Mouse (Mus musculus): ENCODE measurements around the gene Frat1. TPM values are rescaled to one million over a fixed set of nuclear protein-coding genes. Genes with fewer than 3 reads are reported as not detected.

Frat1 gene
- polyA plus RNA-seq, 1 experiment: 7.7 TPM

- H3K4me3 ChIP-seq (ENCODE audit: insufficient read depth, low read length): no peak overlapping the region
- H3K4me1 ChIP-seq (ENCODE audit: control insufficient read depth, insufficient read depth, low read length): peaks cover 8% of the 10 kb centered on the region
- no peak overlapping the region for H3K27ac ChIP-seq (ENCODE audit: insufficient read depth, low read depth, low read length)
- TF ChIP-seq CTCF (IDR thresholded peaks at IDR 0.05; ENCODE audit: low read depth, low read length): no peak
- no peak for TF ChIP-seq POLR2A (IDR thresholded peaks at IDR 0.05; ENCODE audit: borderline replicate concordance, low read depth, low read length)
Measured at GRCm38 (mm10) chr19:41838808-41839207, 9.0 kb downstream of the Frat1 start.

GRCm38 (mm10) chr19:41839685-41840084, 9.9 kb downstream of the Frat1 start:
- H3K4me1 ChIP-seq (ENCODE audit: control insufficient read depth, insufficient read depth, low read length): peaks cover 8% of the 10 kb centered on the region
- H3K27ac ChIP-seq (ENCODE audit: insufficient read depth, low read depth, low read length): no peak overlapping the region
- no peak for TF ChIP-seq POLR2A (IDR thresholded peaks at IDR 0.05; ENCODE audit: borderline replicate concordance, low read depth, low read length)
- TF ChIP-seq CTCF (IDR thresholded peaks at IDR 0.05; ENCODE audit: low read depth, low read length): no peak
- no peak overlapping the region for H3K4me3 ChIP-seq (ENCODE audit: insufficient read depth, low read length)

GRCm38 (mm10) chr19:41841105-41841750, 11.5 kb downstream of the Frat1 start:
- TF ChIP-seq CTCF (IDR thresholded peaks at IDR 0.05; ENCODE audit: low read depth, low read length): no peak
- TF ChIP-seq POLR2A (IDR thresholded peaks at IDR 0.05; ENCODE audit: borderline replicate concordance, low read depth, low read length): no peak
- H3K4me1 ChIP-seq (ENCODE audit: control insufficient read depth, insufficient read depth, low read length): peaks cover 13% of the 10 kb centered on the region
- H3K4me3 ChIP-seq (ENCODE audit: insufficient read depth, low read length): no peak overlapping the region
- H3K27ac ChIP-seq (ENCODE audit: insufficient read depth, low read depth, low read length): no peak overlapping the region

DNA sequence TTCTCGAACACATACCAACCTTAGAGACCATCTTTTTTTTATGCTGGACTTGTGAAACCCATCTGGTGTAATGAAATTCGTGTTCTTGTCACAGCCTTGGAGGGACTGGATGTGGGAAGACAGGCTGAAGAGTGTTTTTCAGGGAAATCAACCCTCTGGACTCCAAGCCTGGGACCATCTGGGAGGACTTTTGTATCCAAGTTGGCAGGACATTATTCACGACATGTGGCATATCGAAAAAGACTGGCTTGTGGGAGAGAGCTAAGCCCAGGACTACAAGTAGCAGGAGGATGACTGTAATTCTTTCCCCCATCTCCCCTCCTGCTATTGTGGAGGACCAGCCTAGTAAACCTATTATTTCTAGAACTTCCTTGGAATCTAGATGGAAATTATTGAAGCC, 12.4 kb downstream of the Frat1 start:
- peaks cover 13% of the 10 kb centered on the region for H3K4me1 ChIP-seq (ENCODE audit: control insufficient read depth, insufficient read depth, low read length)
- TF ChIP-seq CTCF (IDR thresholded peaks at IDR 0.05; ENCODE audit: low read depth, low read length) (no peak), POLR2A (IDR thresholded peaks at IDR 0.05; ENCODE audit: borderline replicate concordance, low read depth, low read length) (no peak)
- no peak overlapping the region for H3K27ac ChIP-seq (ENCODE audit: insufficient read depth, low read depth, low read length)
- no peak overlapping the region for H3K4me3 ChIP-seq (ENCODE audit: insufficient read depth, low read length)

- no peak overlapping the region for H3K4me3 ChIP-seq (ENCODE audit: insufficient read depth, low read length)
- no peak for TF ChIP-seq CTCF (IDR thresholded peaks at IDR 0.05; ENCODE audit: low read depth, low read length)
- no peak for TF ChIP-seq POLR2A (IDR thresholded peaks at IDR 0.05; ENCODE audit: borderline replicate concordance, low read depth, low read length)
- H3K27ac ChIP-seq (ENCODE audit: insufficient read depth, low read depth, low read length): no peak overlapping the region
- peaks cover 13% of the 10 kb centered on the region for H3K4me1 ChIP-seq (ENCODE audit: control insufficient read depth, insufficient read depth, low read length)
Measured at GRCm38 (mm10) chr19:41842706-41843105, 12.9 kb downstream of the Frat1 start.

- Histone ChIP-seq H3K4me3 (ENCODE audit: insufficient read depth, low read length) (no peak overlapping the region), H3K27ac (ENCODE audit: insufficient read depth, low read depth, low read length) (no peak overlapping the region), H3K4me1 (ENCODE audit: control insufficient read depth, insufficient read depth, low read length) (peaks cover 13% of the 10 kb centered on the region)
- TF ChIP-seq CTCF (IDR thresholded peaks at IDR 0.05; ENCODE audit: low read depth, low read length) (no peak), POLR2A (IDR thresholded peaks at IDR 0.05; ENCODE audit: borderline replicate concordance, low read depth, low read length) (no peak)
Measured at GRCm38 (mm10) chr19:41844345-41844744, 14.6 kb downstream of the Frat1 start.

DNA sequence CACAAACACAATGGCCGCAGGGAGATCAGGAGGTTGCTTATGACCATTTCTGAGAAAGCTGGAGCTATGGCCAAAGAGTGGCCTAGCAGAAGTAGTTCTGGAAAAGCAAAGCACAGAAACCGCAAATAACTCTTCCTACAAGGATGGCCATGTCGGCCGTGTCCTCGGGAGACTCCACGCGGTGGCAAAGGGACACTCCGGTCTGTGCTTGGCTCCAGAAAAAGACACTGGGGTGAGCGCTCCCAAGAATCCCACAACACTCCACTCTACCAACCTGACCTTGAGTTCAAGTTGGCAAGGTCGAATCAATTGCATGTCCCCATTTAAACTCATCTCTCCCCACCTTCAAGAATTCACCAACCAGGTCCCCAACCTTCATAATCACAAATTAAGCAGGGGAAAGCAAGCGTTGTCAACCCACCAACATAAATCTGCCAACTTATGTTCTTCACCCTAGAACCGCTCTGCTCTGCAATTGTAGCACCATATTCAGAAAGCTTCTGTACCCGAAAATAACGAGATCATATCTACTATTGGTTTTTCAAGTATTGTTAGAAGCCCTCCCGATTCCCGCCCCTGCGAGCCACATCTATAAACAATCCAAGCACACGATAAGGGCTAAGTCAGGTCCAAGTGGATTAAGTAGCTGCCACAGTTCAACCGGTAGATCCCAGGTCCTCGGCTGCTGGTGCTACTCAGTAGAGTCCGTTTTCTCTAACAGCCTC, 16.8 kb downstream of the Frat1 start:
- H3K27ac ChIP-seq (ENCODE audit: insufficient read depth, low read depth, low read length): peak overlapping the region; percentile 97; the same call in 1 of the 2 replicates
- TF ChIP-seq POLR2A (IDR thresholded peaks at IDR 0.05; ENCODE audit: borderline replicate concordance, low read depth, low read length) (no peak), CTCF (IDR thresholded peaks at IDR 0.05; ENCODE audit: low read depth, low read length) (no peak; the same call in 1 of the 2 replicates)
- H3K4me3 ChIP-seq (ENCODE audit: insufficient read depth, low read length): peak overlapping the region; percentile 91
- peaks cover 16% of the 10 kb centered on the region for H3K4me1 ChIP-seq (ENCODE audit: control insufficient read depth, insufficient read depth, low read length)

GRCm38 (mm10) chr19:41847091-41847581, 17.4 kb downstream of the Frat1 start:
- peak overlapping the region; percentile 97; the same call in 1 of the 2 replicates for H3K27ac ChIP-seq (ENCODE audit: insufficient read depth, low read depth, low read length)
- peak overlapping the region; percentile 91 for H3K4me3 ChIP-seq (ENCODE audit: insufficient read depth, low read length)
- TF ChIP-seq POLR2A (IDR thresholded peaks at IDR 0.05; ENCODE audit: borderline replicate concordance, low read depth, low read length): no peak
- TF ChIP-seq CTCF (IDR thresholded peaks at IDR 0.05; ENCODE audit: low read depth, low read length): no peak
- H3K4me1 ChIP-seq (ENCODE audit: control insufficient read depth, insufficient read depth, low read length): peaks cover 16% of the 10 kb centered on the region

DNA sequence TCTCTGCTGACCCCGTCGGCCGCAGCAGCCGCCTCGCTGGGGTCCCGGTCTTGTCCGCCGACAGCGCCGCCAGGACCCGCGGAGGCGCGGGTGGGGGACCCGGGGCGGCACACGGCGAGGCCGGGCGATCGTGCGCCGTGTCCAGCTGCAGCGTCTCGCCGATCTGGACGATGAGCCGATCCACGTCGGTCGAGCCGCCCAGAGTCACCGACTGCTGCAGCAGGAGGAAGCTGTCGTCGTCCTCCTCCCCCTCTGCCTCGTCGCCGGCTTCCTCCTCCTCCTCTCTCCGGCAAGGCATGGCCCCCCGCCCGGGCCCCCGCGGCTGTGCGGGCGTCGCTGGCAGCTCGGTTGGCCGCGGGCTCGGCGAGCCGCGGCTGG, 17.8 kb downstream of the Frat1 start:
- peak overlapping the region; percentile 91 for H3K4me3 ChIP-seq (ENCODE audit: insufficient read depth, low read length)
- peaks cover 12% of the 10 kb centered on the region for H3K4me1 ChIP-seq (ENCODE audit: control insufficient read depth, insufficient read depth, low read length)
- peak overlapping the region; percentile 97; the same call in 1 of the 2 replicates for H3K27ac ChIP-seq (ENCODE audit: insufficient read depth, low read depth, low read length)

Measured in bone marrow macrophage, adult 2 months (primary cell).